Comparison of ENCODE assay signal across 15 mouse cellular contexts in genomic region chr5:131722361-131722760, GRCm38 (mm10).
DNase-seq lines count a peak whose midpoint lies in the region; ATAC-seq lines count a peak whose summit lies in the region.
"Had no signal": no experiment of that assay in that cellular context is flagged by ENCODE, and none has a peak within 500 bp of the region (broad histone marks: within the 10 kb centered on the region; RNA-seq: fewer than 3 reads in every experiment).

No protein-coding gene starts in this region.

- H3K27me3 ChIP-seq in kidney, embryonic 16.5 days (ENCODE audit: insufficient read depth, low read length) = 0 out of 2 replicates have a peak, but pooled peaks cover 3% of the 10 kb centered on the region
- H3K27me3 ChIP-seq in neural tube, embryonic 11.5 days (ENCODE audit: control insufficient read depth, insufficient read depth, low read length) = 0 out of 2 replicates have a peak, but pooled peaks cover 2% of the 10 kb centered on the region
- 0 out of 2 replicates have a peak, but pooled peaks cover 2% of the 10 kb centered on the region for H3K27me3 ChIP-seq in hindbrain, embryonic 13.5 days
- H3K27me3 ChIP-seq in neural tube, embryonic 13.5 days = peaks cover 12% of the 10 kb centered on the region
- no peaks in the 10 kb centered on the region for H3K27me3 ChIP-seq in forebrain, embryonic 11.5 days (ENCODE audit: control insufficient read depth, insufficient read depth, low read length)
- H3K27me3 ChIP-seq: hindbrain, embryonic 15.5 days had no signal

- no peak for DNase-seq in kidney, adult 18-20 months
- peak; percentile 36 for DNase-seq in neural tube, embryonic 11.5 days (ENCODE audit: low spot score)
- DNase-seq in neural tube, embryonic 10.5 days (ENCODE audit: extremely low spot score, low spot score) = no peak
- DNase-seq in forebrain, embryonic 11.5 days (ENCODE audit: low spot score) = no peak
- no peak for DNase-seq in yolk sac, embryonic 10.5 days (ENCODE audit: low spot score)
- DNase-seq: cerebellum, postnatal 25 days; lung, adult 18-20 months; thymus, adult 18-20 months had no signal

- peak; percentile 69 for ATAC-seq in kidney, embryonic 16.5 days (ENCODE audit: low FRiP score, low TSS enrichment)
- ATAC-seq in neural tube, embryonic 11.5 days (ENCODE audit: insufficient read depth, low FRiP score, low TSS enrichment) = peak; percentile 72; the same call in 1 of the 2 replicates
- no peak for ATAC-seq in hindbrain, embryonic 13.5 days (ENCODE audit: low FRiP score)
- ATAC-seq in neural tube, embryonic 13.5 days (ENCODE audit: low read depth) = peak; percentile 58; the same call in 1 of the 2 replicates
- ATAC-seq in forebrain, embryonic 11.5 days (replicated peaks; ENCODE audit: low FRiP score) = no peak
- ATAC-seq: forebrain, embryonic 14.5 days had no signal

- 13% methylated on average over 4 of the region's 4 CpGs for WGBS in kidney, embryonic 16.5 days
- 28% methylated on average over 4 of the region's 4 CpGs for WGBS in neural tube, embryonic 11.5 days
- WGBS in hindbrain, embryonic 13.5 days = 28% methylated on average over 4 of the region's 4 CpGs
- 8% methylated on average over 4 of the region's 4 CpGs for WGBS in neural tube, embryonic 13.5 days
- WGBS in forebrain, embryonic 11.5 days = 65% methylated on average over 4 of the region's 4 CpGs

- H3K4me3 ChIP-seq in kidney, embryonic 16.5 days (ENCODE audit: low read length) = no peak overlapping the region
- H3K4me3 ChIP-seq in neural tube, embryonic 11.5 days (ENCODE audit: low read depth, low read length) = no peak overlapping the region
- H3K4me3 ChIP-seq in hindbrain, embryonic 13.5 days = no peak overlapping the region
- H3K4me3 ChIP-seq in neural tube, embryonic 13.5 days = no peak overlapping the region
- H3K4me3 ChIP-seq in forebrain, embryonic 11.5 days (ENCODE audit: low read depth, low read length) = no peak overlapping the region
- H3K4me3 ChIP-seq: hindbrain, embryonic 15.5 days; left cerebral cortex, adult 2 months had no signal

- no peak overlapping the region for H3K27ac ChIP-seq in kidney, embryonic 16.5 days (ENCODE audit: low read length)
- H3K27ac ChIP-seq in neural tube, embryonic 11.5 days (ENCODE audit: low read depth, low read length) = no peak overlapping the region
- H3K27ac ChIP-seq in hindbrain, embryonic 13.5 days = peak overlapping the region; percentile 74
- H3K27ac ChIP-seq in neural tube, embryonic 13.5 days (replicated peaks) = peak overlapping the region; percentile 62
- H3K27ac ChIP-seq in forebrain, embryonic 11.5 days (ENCODE audit: low read depth, low read length) = no peak overlapping the region
- H3K27ac ChIP-seq: hindbrain, embryonic 15.5 days; left cerebral cortex, adult 2 months; macrophage had no signal

- H3K4me2 ChIP-seq in kidney, embryonic 16.5 days (replicated peaks; ENCODE audit: low read depth, low read length) = no peak overlapping the region
- no peak overlapping the region for H3K4me2 ChIP-seq in neural tube, embryonic 11.5 days (ENCODE audit: low read depth)
- H3K4me2 ChIP-seq in hindbrain, embryonic 13.5 days = no peak overlapping the region
- H3K4me2 ChIP-seq in neural tube, embryonic 13.5 days = peak overlapping the region; percentile 21; the same call in 1 of the 2 replicates
- H3K4me2 ChIP-seq in forebrain, embryonic 11.5 days (ENCODE audit: low read depth, low read length, severe bottlenecking) = no peak overlapping the region
- H3K4me2 ChIP-seq: hindbrain, embryonic 15.5 days had no signal

- no peaks in the 10 kb centered on the region for H3K9me3 ChIP-seq in kidney, embryonic 16.5 days (ENCODE audit: low read length)
- no peaks in the 10 kb centered on the region for H3K9me3 ChIP-seq in neural tube, embryonic 11.5 days (ENCODE audit: control insufficient read depth, low read length)
- H3K9me3 ChIP-seq in hindbrain, embryonic 13.5 days = no peaks in the 10 kb centered on the region
- no peaks in the 10 kb centered on the region for H3K9me3 ChIP-seq in neural tube, embryonic 13.5 days
- H3K9me3 ChIP-seq in forebrain, embryonic 11.5 days (ENCODE audit: control insufficient read depth, low read length) = no peaks in the 10 kb centered on the region
- H3K9me3 ChIP-seq: hindbrain, embryonic 15.5 days had no signal

- H3K9ac ChIP-seq in kidney, embryonic 16.5 days (replicated peaks; ENCODE audit: low read length) = no peak overlapping the region
- H3K9ac ChIP-seq in neural tube, embryonic 11.5 days (ENCODE audit: low read length) = no peak overlapping the region
- no peak overlapping the region for H3K9ac ChIP-seq in hindbrain, embryonic 13.5 days
- H3K9ac ChIP-seq in neural tube, embryonic 13.5 days = no peak overlapping the region
- no peak overlapping the region for H3K9ac ChIP-seq in forebrain, embryonic 11.5 days (ENCODE audit: low read length)
- H3K9ac ChIP-seq: hindbrain, embryonic 15.5 days had no signal

- peaks cover 12% of the 10 kb centered on the region for H3K4me1 ChIP-seq in kidney, embryonic 16.5 days (ENCODE audit: insufficient read depth, low read length)
- peaks cover 10% of the 10 kb centered on the region for H3K4me1 ChIP-seq in neural tube, embryonic 11.5 days (ENCODE audit: control insufficient read depth, insufficient read depth, low read length)
- peaks cover 62% of the 10 kb centered on the region for H3K4me1 ChIP-seq in hindbrain, embryonic 13.5 days (replicated peaks)
- H3K4me1 ChIP-seq in neural tube, embryonic 13.5 days (replicated peaks) = peaks cover 65% of the 10 kb centered on the region
- peaks cover 3% of the 10 kb centered on the region; the same call in 1 of the 2 replicates for H3K4me1 ChIP-seq in forebrain, embryonic 11.5 days (replicated peaks; ENCODE audit: control insufficient read depth, insufficient read depth, low read length)

- no peaks in the 10 kb centered on the region for H3K36me3 ChIP-seq in kidney, embryonic 16.5 days (ENCODE audit: insufficient read depth, low read length)
- no peaks in the 10 kb centered on the region for H3K36me3 ChIP-seq in neural tube, embryonic 11.5 days (ENCODE audit: control insufficient read depth, insufficient read depth, low read length)
- no peaks in the 10 kb centered on the region for H3K36me3 ChIP-seq in hindbrain, embryonic 13.5 days
- H3K36me3 ChIP-seq in neural tube, embryonic 13.5 days = no peaks in the 10 kb centered on the region
- H3K36me3 ChIP-seq in forebrain, embryonic 11.5 days (ENCODE audit: control insufficient read depth, insufficient read depth, low read length) = no peaks in the 10 kb centered on the region
- H3K36me3 ChIP-seq: hindbrain, embryonic 15.5 days had no signal

Comparison
In these comparisons a context has a peak if more than half of its experiments do, and no peak if none do; other contexts are left out.
1. H3K27ac ChIP-seq: peak in hindbrain, embryonic 13.5 days (single experiment) and neural tube, embryonic 13.5 days (single experiment); none in kidney, embryonic 16.5 days (single experiment), neural tube, embryonic 11.5 days (single experiment) and forebrain, embryonic 11.5 days (single experiment).
2. ATAC-seq: peak in kidney, embryonic 16.5 days (single experiment), neural tube, embryonic 11.5 days (single experiment) and neural tube, embryonic 13.5 days (single experiment); none in hindbrain, embryonic 13.5 days (single experiment) and forebrain, embryonic 11.5 days (single experiment).